Mouse (Mus musculus) cerebellum, adult 8-10 months (tissue): ENCODE measurements around the gene Man1a.
A peak's percentile ranks its signal among the peaks of the same experiment; 100 is the strongest.

Experiments used
- DNase-seq: peaks from one replicate; pipeline ENCODE4 v3.0.0; 2022

Gene Man1a

DNA sequence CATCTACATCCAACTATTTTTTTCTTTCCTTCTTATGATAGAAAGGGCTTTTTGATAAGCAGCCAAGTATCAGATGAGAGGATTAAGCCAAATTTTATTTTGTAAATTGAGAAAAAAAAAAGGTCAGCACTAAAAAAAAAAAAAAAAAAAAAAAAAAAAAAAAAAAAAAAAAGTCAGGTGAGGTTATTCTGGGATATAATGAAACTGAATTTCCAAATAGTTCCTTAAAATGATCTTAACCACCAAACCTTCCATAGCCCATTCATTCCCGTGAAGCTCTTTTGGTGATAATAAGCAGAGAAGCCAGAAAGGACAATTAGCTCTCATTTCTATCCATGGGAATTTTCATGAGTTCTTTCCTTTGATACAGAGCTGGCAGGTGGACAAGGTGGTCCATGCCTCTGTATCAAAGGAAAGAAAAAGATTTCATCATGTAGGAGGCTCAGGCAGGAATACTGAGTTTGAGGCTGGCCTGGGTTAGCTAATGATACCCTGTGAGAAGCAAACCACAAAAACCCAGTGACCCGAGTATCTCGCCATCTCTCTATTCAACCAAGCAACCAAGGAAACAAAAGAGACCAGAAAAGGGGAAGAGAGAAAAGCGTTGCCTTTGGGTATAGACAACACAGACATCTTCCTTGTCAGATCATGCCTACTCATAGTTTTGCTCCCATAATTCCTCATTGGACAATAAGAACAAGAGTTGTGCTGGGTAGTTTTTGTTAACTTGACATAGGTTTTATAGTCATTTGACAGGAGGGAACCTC is 162.7 kb downstream of the Man1a start:
- DNase-seq = no peak

GRCm38 (mm10) chr10:53889512-53889911 is 186.9 kb downstream of the Man1a start:
- DNase-seq = no peak

GRCm38 (mm10) chr10:53888382-53889110 is 187.9 kb downstream of the Man1a start:
- no peak for DNase-seq

- no peak for DNase-seq
Measured at GRCm38 (mm10) chr10:53886475-53886874, 189.9 kb downstream of the Man1a start.

- DNase-seq = no peak
Measured at GRCm38 (mm10) chr10:53881310-53881709, 195.1 kb downstream of the Man1a start.

DNA sequence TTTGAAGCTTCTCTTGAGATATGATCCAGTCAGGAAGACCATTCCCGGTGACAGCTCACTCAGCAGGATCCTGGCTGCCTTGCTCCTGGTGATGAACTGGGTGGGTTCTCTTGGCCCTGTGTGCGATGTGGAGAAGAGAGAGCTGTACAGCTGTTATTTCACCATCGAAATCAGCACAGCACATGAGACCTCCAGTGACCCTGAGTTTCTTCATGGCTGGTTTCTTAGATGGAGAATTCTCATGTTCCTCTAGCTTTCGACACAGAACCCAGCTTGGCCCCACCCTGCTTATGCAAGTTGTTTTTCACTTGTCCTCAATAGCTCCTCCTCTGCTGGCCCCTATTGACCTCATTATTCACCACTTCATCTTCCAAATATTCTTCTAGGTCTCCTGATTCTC is 200.5 kb downstream of the Man1a start:
- DNase-seq = no peak

DNA sequence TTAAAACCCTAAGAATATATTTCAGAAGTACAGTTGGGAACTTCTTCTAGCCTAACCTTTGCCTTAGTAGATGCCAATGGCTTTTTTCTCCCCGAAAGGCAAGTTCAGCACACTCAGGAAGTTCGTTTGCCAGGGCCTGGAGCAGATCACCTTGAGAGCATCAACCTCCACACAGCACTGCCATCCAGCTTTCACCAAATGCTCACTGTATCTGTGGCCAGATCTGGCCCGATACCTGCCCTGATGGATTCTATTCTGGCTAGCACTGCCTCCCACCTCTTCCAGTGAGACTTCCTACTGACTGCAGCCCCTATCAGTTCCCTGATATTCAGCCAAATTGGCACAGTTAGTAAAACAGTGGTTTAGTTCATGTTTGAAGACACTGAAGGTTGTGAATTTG is 202.2 kb downstream of the Man1a start:
- no peak for DNase-seq

DNA sequence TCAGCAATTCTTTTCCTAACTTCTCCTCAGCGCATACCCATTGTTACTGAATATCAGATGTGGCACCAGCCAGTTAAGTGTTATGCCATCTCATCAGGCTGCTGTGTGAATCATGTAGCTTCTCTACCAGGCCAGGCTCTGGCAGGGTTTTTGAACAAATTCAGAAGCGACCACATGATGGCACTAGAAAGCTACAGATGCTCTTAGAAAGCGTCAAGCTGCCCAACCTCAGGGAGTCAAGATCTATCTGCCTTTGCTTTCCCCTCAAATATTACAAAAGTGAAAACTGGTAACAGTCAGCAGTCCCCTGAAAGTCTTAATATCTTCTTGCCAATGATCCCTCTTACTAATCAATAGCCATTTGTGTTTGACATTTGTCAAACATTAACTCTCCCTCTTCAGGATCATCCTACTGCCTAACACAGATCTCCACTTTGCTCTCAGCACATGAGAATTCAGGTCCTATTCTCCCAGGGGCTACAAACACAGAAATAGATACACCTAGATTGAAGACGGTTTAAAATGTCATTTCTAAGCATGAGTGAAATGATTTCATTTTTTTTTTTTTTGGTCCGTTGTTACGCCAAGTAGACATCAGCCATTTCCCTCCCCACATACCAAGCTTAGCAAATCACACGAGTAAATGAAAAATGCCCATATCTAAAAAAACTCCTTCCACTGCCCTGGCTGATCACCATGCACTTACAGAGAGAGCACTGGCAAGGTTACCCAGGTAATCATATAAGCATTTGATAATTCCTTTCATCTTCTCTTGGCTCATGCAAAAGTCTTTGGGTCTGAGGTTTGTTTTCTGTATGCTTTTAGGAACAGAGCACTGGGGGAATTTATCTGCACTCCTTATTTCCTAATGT is 212.7 kb downstream of the Man1a start:
- peak; percentile 2 for DNase-seq

- no peak for DNase-seq
Measured at GRCm38 (mm10) chr10:53859879-53860278, 216.5 kb downstream of the Man1a start.

DNA sequence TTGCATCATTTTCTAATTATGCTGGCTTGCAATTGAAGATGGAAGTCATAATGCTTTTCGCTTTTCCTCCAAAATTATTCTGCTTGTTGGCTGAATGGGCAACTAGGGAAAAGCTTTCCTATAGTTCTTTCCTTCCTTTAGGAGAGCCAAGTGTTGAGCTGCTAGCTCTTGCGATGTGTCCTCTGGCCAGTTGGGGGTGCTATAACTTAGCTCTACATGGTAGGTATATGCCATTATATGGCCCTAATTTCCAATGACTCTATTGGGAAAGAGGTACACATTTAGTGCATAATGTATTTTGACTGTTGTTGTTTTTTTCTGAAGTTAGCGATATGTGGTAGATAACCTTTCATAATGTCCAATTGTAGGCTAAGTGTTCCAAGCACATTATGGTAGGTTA is 217.2 kb downstream of the Man1a start:
- DNase-seq = no peak
